Mouse (Mus musculus) small intestine, adult 2 months (tissue): ENCODE results near the gene Inpp5a. TPM values are rescaled to one million over a fixed set of nuclear protein-coding genes. Genes with fewer than 3 reads are reported as not detected.
A peak's percentile ranks its signal among the peaks of the same experiment; 100 is the strongest.

Source experiments
- H3K27ac ChIP-seq: fragments of 200-500 bp; 2 replicates; pipeline ENCODE4 v1.5.1; 2012; ENCODE audit warnings: low read depth, low read length, control low read depth, inconsistent platforms; ENCODE audit not compliant: insufficient read depth
- H3K27me3 ChIP-seq: fragments of 200-500 bp; 2 replicates; pipeline ENCODE4 v1.6.1; 2012; ENCODE audit warnings: mild to moderate bottlenecking, moderate library complexity, low read length, inconsistent platforms; ENCODE audit not compliant: control insufficient read depth, insufficient read depth
- H3K36me3 ChIP-seq: fragments of 200-500 bp; 2 replicates; pipeline ENCODE4 v1.6.1; 2012; ENCODE audit warnings: mild to moderate bottlenecking, low read length, control low read depth, inconsistent platforms; ENCODE audit not compliant: control insufficient read depth, insufficient read depth
- H3K4me1 ChIP-seq: fragments of 200-500 bp; 2 replicates; pipeline ENCODE4 v1.6.1; 2012; ENCODE audit warnings: low read length, inconsistent platforms, mixed read lengths; ENCODE audit not compliant: control insufficient read depth, insufficient read depth, insufficient read length
- H3K4me3 ChIP-seq: fragments of 200-500 bp; 2 replicates; pipeline ENCODE4 v1.5.1; 2012; ENCODE audit warnings: low read depth, mild to moderate bottlenecking, control low read depth, inconsistent platforms, low read length, moderate library complexity
- CTCF ChIP-seq: fragments of 200-500 bp; IDR thresholded peaks from 2 replicates; pipeline ENCODE4 v1.5.1; 2012; ENCODE audit warnings: low read depth, mild to moderate bottlenecking, control low read depth, inconsistent platforms, low read length, moderate library complexity, mixed read lengths; ENCODE audit not compliant: insufficient replicate concordance, insufficient read length; ENCODE audit errors: extremely low read depth
- POLR2A ChIP-seq: fragments of 200-500 bp; IDR thresholded peaks from 2 replicates; pipeline ENCODE4 v1.6.1; 2012; ENCODE audit warnings: low read depth, mild to moderate bottlenecking, control low read depth, inconsistent platforms, low read length, moderate library complexity
- WGBS: fragments of 180-500 bp; shearing (Covaris S2); methylation state at CpG from one replicate; pipeline ENCODE4 v1.1.7; 2018; 5-methylcytosine and 5-hydroxymethylcytosine counted together
- polyA plus RNA-seq: library from polyadenylated mRNA; depleted of rRNA; stranded (reverse); fragments of >200 nt; gene quantifications from 2 replicates; pipeline ENCODE4 v1.2.3, GENCODE M21; 2012

Inpp5a gene
- polyA plus RNA-seq, 1 experiment: 56.6 TPM

- H3K4me1 ChIP-seq: peaks cover 23% of the 10 kb centered on the region
- WGBS: 70% methylated on average over 4 of the region's 4 CpGs
- H3K4me3 ChIP-seq: no peak overlapping the region
- TF ChIP-seq POLR2A (no peak), CTCF (no peak)
- H3K36me3 ChIP-seq: no peaks in the 10 kb centered on the region
- no peaks in the 10 kb centered on the region for H3K27me3 ChIP-seq
- 0 out of 2 replicates have a peak overlapping the region, but pooled peaks have one; percentile 24 for H3K27ac ChIP-seq
Observed at GRCm38 (mm10) chr7:139467896-139468279, 79.0 kb downstream of the Inpp5a start.

- Histone ChIP-seq H3K4me1 (peaks cover 25% of the 10 kb centered on the region), H3K4me3 (no peak overlapping the region), H3K27ac (peak overlapping the region; percentile 50), H3K36me3 (no peaks in the 10 kb centered on the region), H3K27me3 (no peaks in the 10 kb centered on the region)
- 68% methylated on average over 2 of the region's 2 CpGs for WGBS
- TF ChIP-seq POLR2A (no peak), CTCF (no peak)
Observed at GRCm38 (mm10) chr7:139468440-139468839, 79.5 kb downstream of the Inpp5a start.

GRCm38 (mm10) chr7:139469457-139469856, 80.5 kb downstream of the Inpp5a start:
- Histone ChIP-seq H3K4me1 (peaks cover 25% of the 10 kb centered on the region), H3K27ac (no peak overlapping the region), H3K4me3 (no peak overlapping the region), H3K27me3 (no peaks in the 10 kb centered on the region), H3K36me3 (no peaks in the 10 kb centered on the region)
- TF ChIP-seq CTCF: no peak
- no peak for TF ChIP-seq POLR2A
- 93% methylated on average over 4 of the region's 4 CpGs for WGBS

- Histone ChIP-seq H3K36me3 (no peaks in the 10 kb centered on the region), H3K4me3 (no peak overlapping the region), H3K27me3 (no peaks in the 10 kb centered on the region), H3K27ac (no peak overlapping the region), H3K4me1 (peaks cover 32% of the 10 kb centered on the region)
- TF ChIP-seq CTCF (no peak), POLR2A (no peak)
- WGBS: 82% methylated on average over 2 of the region's 2 CpGs
Observed at GRCm38 (mm10) chr7:139470481-139470880, 81.6 kb downstream of the Inpp5a start.

- 85% methylated on average over 1 of the region's 1 CpGs for WGBS
- no peaks in the 10 kb centered on the region for H3K27me3 ChIP-seq
- H3K4me3 ChIP-seq: no peak overlapping the region
- no peaks in the 10 kb centered on the region for H3K36me3 ChIP-seq
- H3K4me1 ChIP-seq: peaks cover 41% of the 10 kb centered on the region
- no peak overlapping the region for H3K27ac ChIP-seq
- TF ChIP-seq POLR2A: no peak
- no peak for TF ChIP-seq CTCF
Observed at GRCm38 (mm10) chr7:139472052-139472451, 83.1 kb downstream of the Inpp5a start.

- Histone ChIP-seq H3K27me3 (no peaks in the 10 kb centered on the region), H3K4me1 (peaks cover 39% of the 10 kb centered on the region), H3K4me3 (no peak overlapping the region), H3K36me3 (no peaks in the 10 kb centered on the region), H3K27ac (peak overlapping the region; percentile 67)
- whole genome bisulfite sequencing: 26% methylated on average over 7 of the region's 7 CpGs
- TF ChIP-seq CTCF: peak; percentile 93
- no peak for TF ChIP-seq POLR2A
Observed at GRCm38 (mm10) chr7:139472865-139473549, 84.1 kb downstream of the Inpp5a start.

GRCm38 (mm10) chr7:139475896-139476295, 87.0 kb downstream of the Inpp5a start:
- Histone ChIP-seq H3K27me3 (no peaks in the 10 kb centered on the region), H3K4me3 (no peak overlapping the region), H3K36me3 (peaks cover 11% of the 10 kb centered on the region), H3K4me1 (peaks cover 37% of the 10 kb centered on the region), H3K27ac (peak overlapping the region; percentile 81)
- TF ChIP-seq POLR2A: no peak
- TF ChIP-seq CTCF: peak; percentile 23; the same call in 1 of the 2 replicates
- 44% methylated on average over 4 of the region's 4 CpGs for WGBS
